Mouse (Mus musculus) CH12.LX (cell line): ENCODE measurements around the gene Erbb2. TPM values are rescaled to one million over a fixed set of nuclear protein-coding genes. Genes with fewer than 3 reads are reported as not detected.

ENCODE experiments used
- DNase-seq: peaks from one replicate; pipeline ENCODE4 v3.0.0-alpha.2; 2013; ENCODE audit errors: extremely low read depth
- H3K27ac ChIP-seq: 2 replicates; pipeline ENCODE4 v1.5.1; 2012; ENCODE audit warnings: low read depth, mild to moderate bottlenecking, control low read depth, moderate library complexity; ENCODE audit not compliant: insufficient read depth
- H3K27me3 ChIP-seq: replicated peaks from 2 replicates; pipeline ENCODE3; 2012; ENCODE audit warnings: inconsistent platforms
- H3K36me3 ChIP-seq, 2 experiments: replicated peaks in 1 of 2; 2 replicates each; pipeline versions ENCODE3 to v1.6.1; 2012; ENCODE audit warnings: inconsistent platforms in 1 of 2, low read length in 1 of 2, mild to moderate bottlenecking in 1 of 2, mixed read lengths in 1 of 2, moderate library complexity in 1 of 2; ENCODE audit not compliant: control insufficient read depth in 1 of 2, insufficient read depth in 1 of 2
- H3K4me1 ChIP-seq, 2 experiments: 2 replicates each; pipeline ENCODE4 v1.6.1; 2012; ENCODE audit warnings: inconsistent platforms in 1 of 2, moderate library complexity in 1 of 2; ENCODE audit not compliant: insufficient read depth in 2 of 2, control insufficient read depth in 1 of 2
- H3K4me2 ChIP-seq: 2 replicates; pipeline ENCODE4 v1.6.1; 2012; ENCODE audit warnings: low read depth, mild to moderate bottlenecking, control low read depth; ENCODE audit not compliant: poor library complexity, insufficient read depth, severe bottlenecking
- H3K4me3 ChIP-seq, 3 experiments: fragments of 150-350 bp in 1 of 3; sonication (generic) in 1 of 3; replicated peaks in 1 of 3; 2 replicates each; pipeline versions ENCODE3 to v1.5.1; 2011 to 2012; ENCODE audit warnings: low read depth in 2 of 3, low read length in 2 of 3, mild to moderate bottlenecking in 2 of 3, moderate library complexity in 2 of 3, control low read depth in 1 of 3, improper control_type of control experiment in 1 of 3, inconsistent platforms in 1 of 3, mixed read lengths in 1 of 3; ENCODE audit not compliant: poor library complexity in 1 of 3
- H3K79me2 ChIP-seq: replicated peaks from 2 replicates; pipeline ENCODE4 v1.6.1; 2012; ENCODE audit warnings: mild to moderate bottlenecking, moderate library complexity; ENCODE audit not compliant: control insufficient read depth, poor library complexity, insufficient read depth, severe bottlenecking; ENCODE audit errors: extremely low read depth
- H3K9ac ChIP-seq: 2 replicates; pipeline ENCODE4 v1.6.1; 2012; ENCODE audit warnings: low read depth, mild to moderate bottlenecking, control low read depth, moderate library complexity; ENCODE audit not compliant: insufficient read depth
- H3K9me3 ChIP-seq: replicated peaks from 2 replicates; pipeline ENCODE3; 2012; ENCODE audit warnings: low read length, inconsistent platforms, mixed read lengths
- BHLHE40 ChIP-seq: IDR thresholded peaks from 2 replicates; pipeline ENCODE4 v1.6.1; 2011; ENCODE audit warnings: mild to moderate bottlenecking, low read depth, low read length, improper control_type of control experiment
- CHD1 ChIP-seq: IDR thresholded peaks from 2 replicates; pipeline ENCODE4 v1.6.1; 2012; ENCODE audit warnings: low read depth, low read length, improper control_type of control experiment, inconsistent platforms
- CHD2 ChIP-seq: IDR thresholded peaks from 2 replicates; pipeline ENCODE4 v1.6.1; 2011; ENCODE audit warnings: low read length, improper control_type of control experiment
- E2F4 ChIP-seq: IDR thresholded peaks from 2 replicates; pipeline ENCODE4 v1.6.1; 2011; ENCODE audit warnings: low read depth, low read length, improper control_type of control experiment; ENCODE audit not compliant: insufficient replicate concordance
- ELF1 ChIP-seq: IDR thresholded peaks from 2 replicates; pipeline ENCODE4 v1.6.1; 2014; ENCODE audit warnings: low read depth, mild to moderate bottlenecking, inconsistent platforms, low read length, improper control_type of control experiment
- EP300 ChIP-seq: IDR thresholded peaks from 2 replicates; pipeline ENCODE4 v1.6.1; 2011; ENCODE audit warnings: low read length, improper control_type of control experiment
- ETS1 ChIP-seq: conservative IDR thresholded peaks from 2 replicates; pipeline ENCODE4 v1.6.1; 2012; ENCODE audit warnings: low read depth, mild to moderate bottlenecking, inconsistent platforms, low read length, improper control_type of control experiment, moderate library complexity
- HCFC1 ChIP-seq: IDR thresholded peaks from 2 replicates; pipeline ENCODE4 v1.6.1; 2012; ENCODE audit warnings: low read depth, mild to moderate bottlenecking, inconsistent platforms, low read length, improper control_type of control experiment
- IRF4 ChIP-seq: IDR thresholded peaks from 2 replicates; pipeline ENCODE4 v1.6.1; 2014; ENCODE audit warnings: low read depth, mild to moderate bottlenecking, inconsistent platforms, low read length, improper control_type of control experiment
- JUND ChIP-seq: conservative IDR thresholded peaks from 2 replicates; pipeline ENCODE4 v1.6.1; 2011; ENCODE audit warnings: low read depth, low read length, improper control_type of control experiment
- KAT2A ChIP-seq: IDR thresholded peaks from 2 replicates; pipeline ENCODE4 v1.6.1; 2012; ENCODE audit warnings: low read length, improper control_type of control experiment, inconsistent platforms; ENCODE audit not compliant: insufficient replicate concordance
- MAX ChIP-seq: IDR thresholded peaks from 2 replicates; pipeline ENCODE4 v1.6.1; 2011; ENCODE audit warnings: low read length, improper control_type of control experiment
- MAZ ChIP-seq: IDR thresholded peaks from 2 replicates; pipeline ENCODE4 v1.6.1; 2012; ENCODE audit warnings: low read depth, mild to moderate bottlenecking, inconsistent platforms, low read length, improper control_type of control experiment, moderate library complexity
- MEF2A ChIP-seq: IDR thresholded peaks from 2 replicates; pipeline ENCODE4 v1.6.1; 2014; ENCODE audit warnings: low read depth, mild to moderate bottlenecking, inconsistent platforms, low read length, improper control_type of control experiment, borderline replicate concordance
- MXI1 ChIP-seq: IDR thresholded peaks from 2 replicates; pipeline ENCODE4 v1.6.1; 2011; ENCODE audit warnings: mild to moderate bottlenecking, low read depth, low read length, improper control_type of control experiment
- MYC ChIP-seq: IDR thresholded peaks from 2 replicates; pipeline ENCODE4 v1.6.1; 2011; ENCODE audit warnings: low read depth, mild to moderate bottlenecking, improper control_type of control experiment, low read length
- NELFE ChIP-seq: IDR thresholded peaks from 2 replicates; pipeline ENCODE4 v1.6.1; 2011; ENCODE audit warnings: low read depth, low read length, improper control_type of control experiment
- NRF1 ChIP-seq: IDR thresholded peaks from 2 replicates; pipeline ENCODE4 v1.6.1; 2014; ENCODE audit warnings: low read depth, mild to moderate bottlenecking, inconsistent platforms, low read length, improper control_type of control experiment, moderate library complexity
- PAX5 ChIP-seq: IDR thresholded peaks from 2 replicates; pipeline ENCODE4 v1.6.1; 2012; ENCODE audit warnings: low read length, inconsistent platforms, mixed read lengths
- POLR2A ChIP-seq: IDR thresholded peaks from 2 replicates; pipeline ENCODE4 v1.6.1; 2011; ENCODE audit warnings: low read depth, mild to moderate bottlenecking, improper control_type of control experiment, low read length
- RAD21 ChIP-seq: IDR thresholded peaks from 2 replicates; pipeline ENCODE4 v1.6.1; 2011; ENCODE audit warnings: low read depth, mild to moderate bottlenecking, low read length, improper control_type of control experiment, moderate library complexity
- SIN3A ChIP-seq: IDR thresholded peaks from 2 replicates; pipeline ENCODE4 v1.6.1; 2012; ENCODE audit warnings: low read length, improper control_type of control experiment, inconsistent platforms
- SMC3 ChIP-seq: IDR thresholded peaks from 2 replicates; pipeline ENCODE4 v1.6.1; 2011; ENCODE audit warnings: low read depth, low read length, improper control_type of control experiment
- TBP ChIP-seq: conservative IDR thresholded peaks from 2 replicates; pipeline ENCODE4 v1.6.1; 2011; ENCODE audit warnings: low read depth, low read length, improper control_type of control experiment
- TCF12 ChIP-seq: IDR thresholded peaks from 2 replicates; pipeline ENCODE4 v1.6.1; 2014; ENCODE audit warnings: low read depth, mild to moderate bottlenecking, inconsistent platforms, low read length, improper control_type of control experiment
- UBTF ChIP-seq: IDR thresholded peaks from 2 replicates; pipeline ENCODE4 v1.6.1; 2012; ENCODE audit warnings: low read depth, mild to moderate bottlenecking, inconsistent platforms, low read length, improper control_type of control experiment, moderate library complexity
- ZKSCAN1 ChIP-seq: IDR thresholded peaks from 2 replicates; pipeline ENCODE4 v1.6.1; 2012; ENCODE audit warnings: low read depth, inconsistent platforms, low read length, improper control_type of control experiment, borderline replicate concordance
- ZMIZ1 ChIP-seq: IDR thresholded peaks from 2 replicates; pipeline ENCODE4 v1.6.1; 2012; ENCODE audit warnings: low read depth, mild to moderate bottlenecking, inconsistent platforms, low read length, improper control_type of control experiment
- dilution Hi-C: fragments of 300-500 bp; cut with MboI; formaldehyde crosslinking; loops from 2 replicates; pipeline ENCODE4 v1.14.3; 2020; ENCODE audit warnings: low sequenced_read_pairs; ENCODE audit not compliant: extremely low pct_unique_long_range_greater_than_20kb, extremely low pct_ligation_motif_present
- in situ Hi-C: fragments of 300-500 bp; cut with MboI; formaldehyde crosslinking; loops from 3 replicates; pipeline ENCODE4 v1.14.3; 2019; ENCODE audit warnings: low sequenced_read_pairs, low pct_ligation_motif_present, low pct_unique_long_range_greater_than_20kb, mixed read lengths
- polyA plus RNA-seq: library from polyadenylated mRNA; unstranded; fragments of >175 nt; gene quantifications from 2 replicates; pipeline ENCODE4 v1.2.1, GENCODE M21; 2012; ENCODE audit warnings: low read depth; ENCODE audit not compliant: insufficient read length
- total RNA-seq, 2 experiments: library from RNA; depleted of rRNA; stranded (reverse); fragments of 300-350 nt in 1 of 2; fragments of >200 nt in 1 of 2; gene quantifications; 2 replicates each; pipeline ENCODE4 v1.2.3; 2012 to 2014

Erbb2 gene
- total and polyA plus RNA-seq, 3 experiments = 0.06 to 0.17 TPM; not detected in 1

- no peaks in the 10 kb centered on the region for H3K79me2 ChIP-seq
- peak within 1 kb of the TSS; percentile 85 for H3K4me2 ChIP-seq
- peak within 1 kb of the TSS; percentile 48 to 68 (median 61) for H3K4me3 ChIP-seq
- DNase-seq = peak; percentile 98
- H3K27ac ChIP-seq = peak within 1 kb of the TSS; percentile 75
- H3K4me1 ChIP-seq = peaks cover 10 to 16% of the 10 kb centered on the region in 2 experiments
- H3K9ac ChIP-seq = peak within 1 kb of the TSS; percentile 80
- in situ Hi-C loops = no loop called here
- TF ChIP-seq ETS1 (peak; percentile 29; the same call in 1 of the 2 replicates), SIN3A (peak; percentile 89), HCFC1 (peak; percentile 92), ELF1 (peak; percentile 95), MAX (peak; percentile 58; the same call in 1 of the 2 replicates), JUND (no peak; the same call in 1 of the 2 replicates), SMC3 (no peak), EP300 (no peak), UBTF (peak; percentile 48; the same call in 1 of the 2 replicates), CHD1 (no peak), KAT2A (peak; percentile 90; the same call in 1 of the 2 replicates), MXI1 (peak; percentile 83; the same call in 1 of the 2 replicates), NRF1 (peak; percentile 75), TBP (peak; percentile 64; the same call in 1 of the 2 replicates), CHD2 (peak; percentile 73; the same call in 1 of the 2 replicates), MEF2A (peak; percentile 80; the same call in 1 of the 2 replicates), TCF12 (peak; percentile 78), ZMIZ1 (peak; percentile 83), NELFE (peak; percentile 70; the same call in 1 of the 2 replicates), MYC (peak; percentile 45), BHLHE40 (no peak), IRF4 (peak; percentile 80), PAX5 (no peak), MAZ (0 out of 2 replicates have a peak, but pooled peaks have one; percentile 63), E2F4 (0 out of 2 replicates have a peak, but pooled peaks have one; percentile 50), ZKSCAN1 (no peak), POLR2A (peak; percentile 76), RAD21 (no peak)
- H3K9me3 ChIP-seq = no peaks in the 10 kb centered on the region
- peaks cover 0 to 6% of the 10 kb centered on the region in 2 experiments for H3K36me3 ChIP-seq
- dilution Hi-C loops = no loop called here
- H3K27me3 ChIP-seq = peaks cover 23% of the 10 kb centered on the region
Observed at GRCm38 (mm10) chr11:98400161-98400726, 12.0 kb upstream of the Erbb2 start, which contains the start of gene Pgap3. Gene Pgap3 (minus strand): TSS chr11:98400490.
